Mouse (Mus musculus) lung, embryonic 16.5 days (tissue): Measurements from ENCODE around the gene Acp7. TPM values are rescaled to one million over a fixed set of nuclear protein-coding genes. Genes with fewer than 3 reads are reported as not detected.
A peak's percentile ranks its signal among the peaks of the same experiment; 100 is the strongest.

Source experiments
- ATAC-seq: fragments of 200-750 bp; cut with Nextera tagmentation; 2 replicates; pipeline ENCODE4 v1.8.0; 2017; ENCODE audit warnings: low read depth, mild to moderate bottlenecking, moderate library complexity
- H3K27ac ChIP-seq: fragments of 300-500 bp; sonication (generic); 2 replicates; pipeline ENCODE4 v1.5.1; 2014; ENCODE audit warnings: mild to moderate bottlenecking, control low read depth, low read length
- H3K27me3 ChIP-seq: fragments of 300-500 bp; sonication (generic); 2 replicates; pipeline ENCODE4 v1.6.1; 2014; ENCODE audit warnings: low read depth, low read length, mixed read lengths; ENCODE audit not compliant: control insufficient read depth, insufficient read depth
- H3K36me3 ChIP-seq: fragments of 300-500 bp; sonication (generic); 2 replicates; pipeline ENCODE4 v1.6.1; 2014; ENCODE audit warnings: low read length; ENCODE audit not compliant: control insufficient read depth, insufficient read depth
- H3K4me1 ChIP-seq: fragments of 300-500 bp; sonication (generic); replicated peaks from 2 replicates; pipeline ENCODE4 v1.6.1; 2014; ENCODE audit warnings: low read length, mixed read lengths; ENCODE audit not compliant: control insufficient read depth, insufficient read depth
- H3K4me2 ChIP-seq: fragments of 300-500 bp; sonication (generic); 2 replicates; pipeline ENCODE4 v1.6.1; 2014; ENCODE audit warnings: low read depth, low read length, control low read depth
- H3K4me3 ChIP-seq: fragments of 300-500 bp; sonication (generic); 2 replicates; pipeline ENCODE4 v1.5.1; 2014; ENCODE audit warnings: mild to moderate bottlenecking, low read length, control low read depth
- H3K9ac ChIP-seq: fragments of 300-500 bp; sonication (generic); 2 replicates; pipeline ENCODE4 v1.6.1; 2014; ENCODE audit warnings: low read length, control low read depth
- H3K9me3 ChIP-seq: fragments of 300-500 bp; sonication (generic); 2 replicates; pipeline ENCODE4 v1.6.1; 2016; ENCODE audit warnings: low read length; ENCODE audit not compliant: control insufficient read depth
- WGBS: fragments of 180-500 bp; shearing (Covaris S2); extraction: QIAGEN DNeasy Blood & Tissue Kit; methylation state at CpG from one replicate; pipeline ENCODE4 v1.1.7; 2014; 5-methylcytosine and 5-hydroxymethylcytosine counted together
- polyA plus RNA-seq: library from polyadenylated mRNA; unstranded; fragments of >200 nt; fragmentation: Nextera tagmentation; extraction: Ambion mirVana; gene quantifications from 2 replicates; pipeline ENCODE4 v1.2.1, GENCODE M21; 2015

Acp7 gene
- polyA plus RNA-seq, 1 experiment from 2014 or later, result not detected

DNA sequence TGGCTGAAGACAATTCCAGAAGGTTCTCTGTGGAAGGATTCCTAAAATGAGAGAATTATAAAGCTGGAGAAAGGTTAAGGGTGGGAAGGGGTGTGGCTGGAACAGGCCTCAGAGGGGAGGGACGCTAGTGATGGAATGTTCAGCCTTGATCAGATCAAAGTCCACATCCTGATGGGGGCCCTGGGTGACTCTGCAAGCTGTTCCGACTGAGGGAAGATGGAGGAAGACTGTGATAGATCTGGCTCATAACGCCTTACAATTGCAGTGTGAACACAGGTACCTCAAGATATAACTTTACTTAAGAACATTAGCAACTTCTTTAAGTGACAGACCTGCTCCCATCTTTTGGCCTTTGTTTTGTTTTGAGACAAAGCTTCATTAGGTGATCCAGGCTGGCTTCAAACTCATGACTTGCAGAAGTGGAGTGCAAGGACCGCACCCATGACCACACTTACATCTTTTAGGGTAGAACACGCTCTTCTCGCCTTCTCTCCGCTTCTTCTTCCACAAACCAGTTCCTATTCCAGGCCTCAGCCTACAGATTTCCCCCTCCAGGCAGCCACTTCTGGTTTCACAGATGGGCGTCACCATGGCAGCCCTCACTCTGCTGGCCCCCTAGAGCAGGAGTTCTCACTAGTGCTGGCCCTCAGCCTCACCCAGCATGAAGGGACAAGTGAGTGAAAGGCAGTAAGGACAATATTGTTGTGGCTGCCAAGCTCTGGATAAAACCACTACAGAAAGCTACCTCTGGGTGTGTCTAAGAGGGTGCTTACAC is 47.4 kb downstream of the Acp7 start:
- no peak overlapping the region for H3K4me2 ChIP-seq
- no peak overlapping the region for H3K9ac ChIP-seq
- peak; percentile 44 for ATAC-seq
- WGBS, result 59% methylated on average over 8 of the region's 8 CpGs
- no peaks in the 10 kb centered on the region for H3K9me3 ChIP-seq
- no peaks in the 10 kb centered on the region for H3K27me3 ChIP-seq
- peak overlapping the region; percentile 79 for H3K27ac ChIP-seq
- 0 out of 2 replicates have a peak, but pooled peaks cover 2% of the 10 kb centered on the region for H3K36me3 ChIP-seq
- H3K4me1 ChIP-seq, result peaks cover 78% of the 10 kb centered on the region
- no peak overlapping the region for H3K4me3 ChIP-seq

DNA sequence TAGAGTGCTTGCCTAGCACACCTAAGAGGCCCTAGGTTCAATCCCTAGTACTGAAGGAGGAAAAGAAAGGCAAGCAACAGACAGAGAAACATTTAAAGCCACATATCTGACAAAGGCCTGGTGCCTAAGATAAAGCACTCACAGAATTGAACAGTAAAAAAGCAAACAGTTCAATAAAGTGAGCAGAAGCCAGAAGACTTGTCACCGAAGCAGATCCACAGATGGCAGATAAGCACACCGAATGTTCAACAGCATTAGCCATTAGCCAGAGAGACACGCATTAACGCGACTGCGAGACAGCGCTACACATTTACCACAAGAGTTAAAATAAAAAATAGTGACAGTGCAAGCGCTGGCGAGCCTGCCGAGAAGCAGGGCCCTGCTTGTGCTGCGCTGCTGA is 48.3 kb downstream of the Acp7 start:
- ATAC-seq, result no peak
- H3K27me3 ChIP-seq, result no peaks in the 10 kb centered on the region
- H3K4me2 ChIP-seq, result no peak overlapping the region
- H3K27ac ChIP-seq, result no peak overlapping the region
- H3K4me3 ChIP-seq, result no peak overlapping the region
- H3K36me3 ChIP-seq, result 0 out of 2 replicates have a peak, but pooled peaks cover 2% of the 10 kb centered on the region
- 63% methylated on average over 11 of the region's 11 CpGs for WGBS
- peaks cover 77% of the 10 kb centered on the region for H3K4me1 ChIP-seq
- H3K9ac ChIP-seq, result no peak overlapping the region
- H3K9me3 ChIP-seq, result no peaks in the 10 kb centered on the region

DNA sequence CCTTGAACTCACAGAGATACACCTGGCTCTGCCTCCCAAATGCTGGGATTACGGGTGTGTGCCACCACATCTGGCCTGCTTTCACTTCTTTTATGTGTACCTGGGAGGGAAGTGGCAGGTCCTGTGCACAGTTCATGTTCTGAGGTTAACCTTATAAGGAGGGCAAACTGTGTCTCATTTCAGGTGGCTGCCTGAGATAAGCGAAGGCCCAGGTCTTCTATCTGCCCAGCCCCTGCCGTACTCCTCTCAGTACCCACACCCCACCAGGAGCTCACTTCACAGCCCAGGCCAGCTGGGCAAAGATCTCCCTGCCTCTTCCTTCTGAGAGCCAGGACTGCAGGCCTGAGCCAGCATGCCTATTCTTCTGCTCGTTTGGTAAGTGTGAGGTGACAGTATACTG is 49.4 kb downstream of the Acp7 start:
- 64% methylated on average over 4 of the region's 4 CpGs for WGBS
- Histone ChIP-seq H3K27ac (peak overlapping the region; percentile 33), H3K27me3 (no peaks in the 10 kb centered on the region), H3K4me3 (no peak overlapping the region), H3K4me2 (no peak overlapping the region), H3K9ac (peak overlapping the region; percentile 22; the same call in 1 of the 2 replicates), H3K9me3 (no peaks in the 10 kb centered on the region), H3K4me1 (peaks cover 77% of the 10 kb centered on the region), H3K36me3 (0 out of 2 replicates have a peak, but pooled peaks cover 2% of the 10 kb centered on the region)
- ATAC-seq, result no peak

DNA sequence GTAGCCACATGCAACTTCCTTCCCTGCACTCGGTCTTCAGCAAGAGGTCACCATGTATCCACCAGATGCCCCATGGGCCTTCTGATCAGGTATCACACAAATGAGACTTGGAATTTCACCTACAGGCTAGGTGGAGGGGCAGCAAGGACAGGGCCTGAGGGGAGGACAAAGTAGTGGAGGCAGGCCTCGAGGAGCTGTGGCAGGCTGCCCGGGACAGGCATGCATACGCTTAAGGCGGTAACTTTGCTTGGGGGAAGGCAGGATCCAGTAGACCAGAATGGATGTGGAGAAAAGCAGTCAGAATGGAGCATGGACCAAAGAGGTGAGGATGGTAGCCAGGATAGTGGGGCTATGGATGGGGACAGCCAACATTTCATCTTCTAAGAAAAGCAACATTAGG is 51.3 kb downstream of the Acp7 start:
- H3K27me3 ChIP-seq, result no peaks in the 10 kb centered on the region
- no peak for ATAC-seq
- no peaks in the 10 kb centered on the region for H3K9me3 ChIP-seq
- H3K36me3 ChIP-seq, result 0 out of 2 replicates have a peak, but pooled peaks cover 2% of the 10 kb centered on the region
- H3K9ac ChIP-seq, result no peak overlapping the region
- WGBS, result 67% methylated on average over 5 of the region's 5 CpGs
- no peak overlapping the region for H3K4me3 ChIP-seq
- peaks cover 67% of the 10 kb centered on the region for H3K4me1 ChIP-seq
- no peak overlapping the region for H3K4me2 ChIP-seq
- H3K27ac ChIP-seq, result peak overlapping the region; percentile 94

DNA sequence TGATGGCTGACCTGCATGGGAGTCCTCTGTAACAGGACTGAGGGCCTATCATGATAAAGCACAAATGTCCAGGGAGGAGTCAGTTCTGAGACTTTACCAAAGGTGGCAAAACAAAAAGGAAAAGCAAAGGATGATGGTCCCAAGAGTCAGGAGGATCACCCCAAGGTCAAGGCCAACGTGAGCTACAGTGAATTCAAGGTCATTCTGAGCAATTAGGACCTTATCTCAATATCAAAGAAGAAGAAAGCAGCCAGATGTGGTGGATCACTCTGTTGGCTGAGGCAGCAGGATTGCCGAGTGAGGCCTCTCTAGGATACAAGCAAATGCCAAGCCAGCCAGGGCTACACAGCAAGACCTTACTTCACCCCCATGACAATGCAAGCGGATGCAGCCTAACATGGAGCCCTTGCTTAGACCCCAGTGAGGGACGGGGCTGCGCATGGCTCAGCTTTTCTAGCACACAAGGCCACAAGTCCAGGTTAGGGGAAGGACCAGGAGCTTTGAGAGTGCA is 52.5 kb downstream of the Acp7 start:
- WGBS, result 66% methylated on average over 5 of the region's 5 CpGs
- H3K9me3 ChIP-seq, result no peaks in the 10 kb centered on the region
- no peaks in the 10 kb centered on the region for H3K27me3 ChIP-seq
- H3K36me3 ChIP-seq, result 0 out of 2 replicates have a peak, but pooled peaks cover 2% of the 10 kb centered on the region
- peak overlapping the region; percentile 94 for H3K27ac ChIP-seq
- peaks cover 57% of the 10 kb centered on the region for H3K4me1 ChIP-seq
- no peak overlapping the region for H3K4me2 ChIP-seq
- H3K9ac ChIP-seq, result no peak overlapping the region
- H3K4me3 ChIP-seq, result no peak overlapping the region
- ATAC-seq, result no peak

DNA sequence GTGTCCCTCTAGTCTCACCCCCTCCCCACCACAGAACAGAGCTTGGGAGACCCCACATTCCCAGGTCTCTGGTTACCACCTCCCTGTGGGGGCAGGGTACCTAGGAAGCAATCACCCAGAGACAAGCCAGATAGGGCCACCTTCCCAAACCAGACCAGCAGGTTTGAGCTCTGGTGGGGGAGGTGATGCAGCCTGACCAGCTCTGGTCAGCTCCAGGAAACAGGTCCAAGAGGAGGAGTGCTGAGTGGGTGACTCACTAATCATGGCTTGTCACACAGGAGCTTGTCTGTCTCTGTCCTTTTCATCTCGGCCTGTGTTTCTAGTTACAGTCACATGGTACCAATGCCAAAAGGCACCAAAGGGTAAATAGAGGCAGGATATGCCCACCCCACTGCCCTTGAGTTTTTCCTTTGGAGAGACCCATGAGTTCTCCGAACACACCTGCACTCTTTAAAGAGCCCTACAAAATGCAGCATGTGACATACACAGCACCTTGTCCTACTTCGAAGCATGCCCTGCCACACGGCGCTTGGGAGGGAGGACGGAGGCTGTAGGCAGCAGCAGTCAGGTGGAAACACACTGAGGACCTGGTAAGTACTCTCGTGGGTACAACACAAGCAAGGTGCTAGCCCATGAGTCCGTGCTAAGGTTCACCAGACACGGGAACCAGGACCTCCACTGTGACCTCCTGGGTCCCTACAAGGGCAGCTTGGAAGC is 53.1 kb downstream of the Acp7 start:
- 64% methylated on average over 9 of the region's 9 CpGs for WGBS
- peak; percentile 80 for ATAC-seq
- peak overlapping the region; percentile 38 for H3K4me2 ChIP-seq
- peaks cover 54% of the 10 kb centered on the region for H3K4me1 ChIP-seq
- H3K4me3 ChIP-seq, result no peak overlapping the region
- no peaks in the 10 kb centered on the region for H3K27me3 ChIP-seq
- H3K9ac ChIP-seq, result peak overlapping the region; percentile 49
- no peaks in the 10 kb centered on the region for H3K9me3 ChIP-seq
- H3K27ac ChIP-seq, result peak overlapping the region; percentile 94
- 0 out of 2 replicates have a peak, but pooled peaks cover 2% of the 10 kb centered on the region for H3K36me3 ChIP-seq

DNA sequence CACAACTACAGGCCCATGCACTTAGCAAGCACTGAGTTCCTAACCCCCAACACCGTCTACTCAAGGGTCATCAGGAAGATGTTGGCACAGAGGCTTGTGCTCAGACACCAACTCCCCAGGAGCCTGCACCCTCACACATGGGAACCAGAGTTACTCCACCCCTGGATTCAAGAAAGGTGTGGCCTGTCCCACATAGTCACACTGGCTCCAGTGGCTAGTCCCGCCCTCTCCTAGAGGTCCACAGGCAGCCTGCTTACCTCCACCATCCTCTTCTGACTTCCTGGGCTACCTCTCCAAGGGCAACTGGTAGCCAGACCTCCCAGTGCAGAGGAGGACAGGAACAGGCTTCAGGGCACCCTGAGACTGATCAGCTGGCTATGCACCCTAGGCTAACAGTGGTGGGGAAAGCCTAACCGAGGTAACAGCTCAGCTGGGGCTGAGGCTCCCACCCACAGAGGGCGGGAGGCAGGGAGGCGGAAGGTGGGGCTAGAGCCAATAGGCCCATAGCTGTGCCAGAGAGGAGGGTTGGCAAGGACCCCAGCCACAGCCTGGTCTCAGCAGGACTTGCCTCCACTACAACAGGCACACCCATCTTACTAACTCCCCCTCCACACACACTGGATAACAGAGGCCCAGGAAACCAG is 54.7 kb downstream of the Acp7 start:
- WGBS, result 53% methylated on average over 5 of the region's 5 CpGs
- peak overlapping the region; percentile 30 for H3K4me2 ChIP-seq
- peaks cover 62% of the 10 kb centered on the region for H3K4me1 ChIP-seq
- H3K4me3 ChIP-seq, result peak overlapping the region; percentile 14; the same call in 1 of the 2 replicates
- peak overlapping the region; percentile 94 for H3K27ac ChIP-seq
- ATAC-seq, result peak; percentile 82
- peak overlapping the region; percentile 49 for H3K9ac ChIP-seq
- no peaks in the 10 kb centered on the region for H3K9me3 ChIP-seq
- H3K27me3 ChIP-seq, result no peaks in the 10 kb centered on the region
- 0 out of 2 replicates have a peak, but pooled peaks cover 2% of the 10 kb centered on the region for H3K36me3 ChIP-seq

DNA sequence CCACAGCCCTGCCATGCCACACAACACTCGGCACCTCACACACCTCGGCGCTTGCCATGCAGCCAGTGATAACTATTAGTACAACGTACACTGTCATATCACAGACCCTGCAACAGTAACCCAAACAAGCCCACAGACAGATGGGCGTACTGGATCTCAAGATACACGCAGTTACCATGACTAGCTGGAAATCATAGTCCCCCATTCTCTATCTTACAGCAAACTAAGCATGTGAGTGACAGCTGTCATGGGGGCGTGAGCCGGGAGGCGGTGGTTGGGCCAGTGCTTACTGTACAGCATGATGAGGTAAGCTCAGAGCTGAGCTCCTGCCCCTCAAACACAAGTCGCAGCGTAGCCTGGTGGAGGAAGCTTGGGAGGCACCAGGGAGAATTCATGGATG is 55.5 kb downstream of the Acp7 start:
- no peak for ATAC-seq
- Histone ChIP-seq H3K4me1 (peaks cover 70% of the 10 kb centered on the region), H3K9me3 (no peaks in the 10 kb centered on the region), H3K4me3 (no peak overlapping the region), H3K27me3 (no peaks in the 10 kb centered on the region), H3K9ac (peak overlapping the region; percentile 9; the same call in 1 of the 2 replicates), H3K36me3 (0 out of 2 replicates have a peak, but pooled peaks cover 2% of the 10 kb centered on the region), H3K27ac (no peak overlapping the region), H3K4me2 (no peak overlapping the region)
- WGBS, result 78% methylated on average over 11 of the region's 11 CpGs
